ENCODE assay signal across 8 mouse cellular contexts in the genomic region with DNA sequence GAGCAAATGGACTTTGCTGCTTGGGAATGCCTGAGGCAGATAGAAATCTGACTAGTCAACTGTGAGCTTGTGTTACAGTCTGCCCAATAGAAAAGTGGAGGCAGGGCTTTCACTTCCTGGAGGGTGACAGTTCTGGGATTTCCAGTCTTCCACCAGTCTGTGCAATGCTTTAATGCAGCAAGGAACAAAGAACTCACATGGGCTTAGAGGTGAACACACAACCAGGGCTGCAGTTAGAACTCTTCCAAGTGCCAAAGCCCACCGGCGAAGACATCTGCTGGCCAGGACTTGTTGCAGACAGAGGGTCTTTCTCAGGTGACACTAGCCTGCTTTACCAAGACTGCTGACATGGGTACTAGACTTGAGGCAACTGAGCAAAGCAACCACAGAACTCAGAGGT. TPM values are rescaled to one million over a fixed set of nuclear protein-coding genes. Genes with fewer than 3 reads are reported as not detected.
DNase-seq lines count a peak whose midpoint lies in the region; ATAC-seq lines count a peak whose summit lies in the region.

A gene (plus strand): TSS at position 167 of the 400 bp plus-strand sequence.

- no peak within 1 kb of the TSS for H3K9ac ChIP-seq in lung, embryonic 16.5 days (ENCODE audit: low read length)

- 88% methylated on average over 2 of the region's 2 CpGs for whole genome bisulfite sequencing in lung, embryonic 16.5 days
- WGBS in heart, embryonic 10.5 days, result 72% methylated on average over 2 of the region's 2 CpGs

- no peaks in the 10 kb centered on the region for H3K4me1 ChIP-seq in lung, embryonic 16.5 days (replicated peaks; ENCODE audit: control insufficient read depth, insufficient read depth, low read length)
- peaks cover 31% of the 10 kb centered on the region; the same call in 1 of the 2 replicates for H3K4me1 ChIP-seq in heart, embryonic 10.5 days

- no peaks in the 10 kb centered on the region for H3K36me3 ChIP-seq in lung, embryonic 16.5 days (ENCODE audit: control insufficient read depth, insufficient read depth, low read length)
- H3K36me3 ChIP-seq in heart, embryonic 10.5 days, result no peaks in the 10 kb centered on the region

- H3K9me3 ChIP-seq in lung, embryonic 16.5 days (ENCODE audit: control insufficient read depth, low read length), result no peaks in the 10 kb centered on the region
- H3K9me3 ChIP-seq in heart, embryonic 10.5 days, result no peaks in the 10 kb centered on the region

- DNase-seq in lung, postnatal 10 days, result no peak
- peak; percentile 55 for DNase-seq in heart, embryonic 10.5 days (ENCODE audit: low spot score)
- peak; percentile 61 for DNase-seq in lung, postnatal 36 days
- DNase-seq in thymus, postnatal 25 days, result peak; percentile 65
- no peak for DNase-seq in left cerebral cortex, adult 9 months (ENCODE audit: low spot score in 2 of 2)
- DNase-seq in urinary bladder, postnatal 10 days (ENCODE audit: low spot score), result no peak

- H3K4me3 ChIP-seq in lung, embryonic 16.5 days (ENCODE audit: low read length), result peak within 1 kb of the TSS; percentile 6
- no peak within 1 kb of the TSS for H3K4me3 ChIP-seq in heart, embryonic 10.5 days

- no peak within 1 kb of the TSS for H3K27ac ChIP-seq in lung, embryonic 16.5 days (ENCODE audit: low read length)
- H3K27ac ChIP-seq in heart, embryonic 10.5 days, result no peak within 1 kb of the TSS

- H3K27me3 ChIP-seq in lung, embryonic 16.5 days (ENCODE audit: control insufficient read depth, insufficient read depth, low read depth, low read length), result no peaks in the 10 kb centered on the region
- peaks cover 14% of the 10 kb centered on the region; the same call in 1 of the 2 replicates for H3K27me3 ChIP-seq in heart, embryonic 10.5 days (ENCODE audit: insufficient read depth, poor library complexity, severe bottlenecking)

- no peak for ATAC-seq in lung, embryonic 16.5 days (ENCODE audit: low read depth)
- no peak for ATAC-seq in megakaryocyte-erythroid progenitor cell, adult 5-6 weeks (replicated peaks; ENCODE audit: low FRiP score, low TSS enrichment, poor library complexity, severe bottlenecking)

- no peak within 1 kb of the TSS for H3K4me2 ChIP-seq in lung, embryonic 16.5 days (ENCODE audit: low read depth, low read length)

RNA-seq across cellular contexts. Expression of the gene that starts here (rescaled TPM):
- 7.5 and 8.2 TPM in 2 replicates for polyA plus RNA-seq in lung, embryonic 16.5 days (2015; fragmentation: Nextera tagmentation; extraction: Ambion mirVana)
- polyA plus RNA-seq in heart, embryonic 10.5 days (2016; fragmentation: Nextera tagmentation; extraction: Ambion mirVana), result 1.3 and 1.5 TPM in 2 replicates
- 0.66 and 3.7 TPM in 2 replicates for total RNA-seq in megakaryocyte-erythroid progenitor cell, adult 5-6 weeks (2014; fragmentation: Nextera tagmentation)
- total RNA-seq in megakaryocyte-erythroid progenitor cell, adult 5-6 weeks (2017), result 1.4 and 8.3 TPM in 2 replicates

Comparison
In these comparisons a context has a peak if more than half of its experiments do, and no peak if none do; other contexts are left out.
1. DNase-seq: peak in heart, embryonic 10.5 days (single experiment), lung, postnatal 36 days (single experiment) and thymus, postnatal 25 days (single experiment); none in lung, postnatal 10 days (single experiment), left cerebral cortex, adult 9 months (0 of 2) and urinary bladder, postnatal 10 days (single experiment).